Mouse (Mus musculus) testis, postnatal 10 days (tissue): ENCODE results near the gene Tcl1b1.
"Not testable (repeated sequence)": the region's sequence is repeated elsewhere in the genome, so short reads cannot be mapped to it uniquely, and the experiment has no call there.

Source experiments
- DNase-seq: peaks from one replicate; pipeline ENCODE4 v3.0.0; 2021; ENCODE audit warnings: low spot score

Tcl1b1 gene

DNA sequence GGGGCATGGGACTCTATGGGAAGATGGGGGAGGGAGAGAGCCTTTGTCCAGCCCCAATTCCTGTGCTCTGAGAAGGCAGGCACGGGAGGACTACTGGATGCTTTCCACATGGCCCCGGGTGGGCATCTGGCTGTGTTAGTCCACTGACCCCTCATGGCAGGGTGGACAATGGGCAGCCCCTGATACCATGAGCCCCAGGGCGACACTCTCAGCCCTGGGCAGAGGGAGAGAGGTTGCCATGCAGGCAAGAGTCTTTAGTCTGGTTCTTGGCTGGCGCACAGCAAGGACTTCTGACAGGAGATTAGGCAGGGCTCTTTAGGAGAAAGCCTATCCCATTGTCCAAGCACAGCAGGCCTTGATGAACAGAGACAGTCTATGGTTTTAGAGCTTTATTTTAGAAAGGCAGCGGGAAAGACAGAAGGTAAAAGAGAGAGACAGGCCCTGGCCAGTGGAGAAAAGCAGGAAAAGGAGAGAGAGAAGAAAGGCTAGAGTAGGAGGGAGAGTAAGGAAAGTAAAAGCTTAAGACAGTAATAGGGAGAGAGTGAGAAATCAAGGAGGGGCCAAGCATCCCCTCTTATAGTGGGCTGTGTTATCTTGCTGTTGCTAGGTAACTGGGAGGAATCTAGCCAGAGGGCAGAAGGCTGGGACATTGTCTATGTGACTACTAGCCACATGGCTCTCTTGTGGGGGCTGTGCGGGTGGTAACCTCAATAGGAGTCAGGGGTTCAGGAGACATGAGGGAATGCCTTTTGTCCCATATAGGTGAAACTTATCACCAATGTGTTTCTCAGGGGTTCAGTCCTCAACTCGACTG lies 40.4 kb downstream of the Tcl1b1 start:
- DNase-seq: not testable (repeated sequence)

DNA sequence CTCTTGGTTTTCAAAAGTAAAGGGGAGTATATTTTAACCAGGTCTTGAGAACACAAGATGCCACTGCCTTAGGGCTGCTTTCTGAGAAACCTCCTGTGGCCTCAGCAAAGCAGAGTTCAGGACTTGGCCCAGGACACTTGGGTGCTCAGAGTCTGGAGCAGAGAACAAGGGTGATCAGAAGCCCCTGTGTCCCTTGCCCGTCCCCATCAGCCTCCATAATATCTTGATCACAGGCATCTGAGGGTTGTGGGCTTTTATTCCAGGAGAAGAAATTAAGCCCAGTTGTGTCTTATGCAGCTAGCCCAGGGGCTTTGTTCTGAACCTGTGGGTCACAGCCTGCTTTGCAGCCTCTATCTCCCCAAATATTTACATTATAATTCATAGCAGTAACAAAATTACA lies 42.2 kb downstream of the Tcl1b1 start, which contains the start of gene Tcl1b4:
TSS of gene Tcl1b4 (plus strand) at position 301 of the 400 bp plus-strand sequence.
- DNase-seq: not testable (repeated sequence)

DNA sequence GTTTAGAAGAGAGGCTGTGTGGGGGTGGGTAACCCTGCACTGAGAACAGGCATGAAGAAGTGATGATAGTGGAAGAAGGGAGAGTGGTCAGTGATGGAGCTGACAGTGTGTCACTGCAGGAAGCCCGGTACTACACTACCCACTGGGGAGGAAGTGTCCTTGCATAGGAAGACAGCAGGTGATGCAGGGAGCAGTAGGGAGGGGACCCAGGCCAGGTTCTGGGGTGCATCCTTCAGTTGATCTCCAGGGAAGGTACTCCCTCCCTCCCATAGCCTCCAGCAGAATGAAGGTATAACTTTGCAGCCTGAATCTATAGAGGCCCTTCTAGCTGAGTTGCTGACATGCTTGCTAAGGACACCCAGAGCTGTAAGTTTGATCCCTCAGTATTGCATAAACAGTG lies 47.6 kb downstream of the Tcl1b1 start:
- no peak for DNase-seq

DNA sequence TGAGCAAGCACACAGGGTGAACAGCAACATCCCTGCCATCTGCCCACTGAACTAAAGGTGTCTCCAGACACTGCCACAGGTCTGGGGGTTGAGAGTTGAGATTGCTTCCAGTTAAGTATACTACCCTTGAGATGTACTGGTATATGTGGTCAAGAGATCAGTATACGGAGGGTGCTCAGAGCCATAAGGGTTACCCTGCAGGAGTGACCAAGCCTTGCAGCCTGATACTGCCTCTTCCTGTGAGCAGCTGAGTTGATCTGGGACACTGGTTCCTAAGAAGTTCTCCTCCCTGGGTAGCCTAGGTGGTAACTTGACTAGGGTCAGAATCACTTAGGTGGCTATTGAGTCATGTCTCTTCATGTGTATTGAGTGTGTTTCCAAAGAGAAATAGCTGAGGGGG lies 49.0 kb downstream of the Tcl1b1 start:
- DNase-seq: no peak

DNA sequence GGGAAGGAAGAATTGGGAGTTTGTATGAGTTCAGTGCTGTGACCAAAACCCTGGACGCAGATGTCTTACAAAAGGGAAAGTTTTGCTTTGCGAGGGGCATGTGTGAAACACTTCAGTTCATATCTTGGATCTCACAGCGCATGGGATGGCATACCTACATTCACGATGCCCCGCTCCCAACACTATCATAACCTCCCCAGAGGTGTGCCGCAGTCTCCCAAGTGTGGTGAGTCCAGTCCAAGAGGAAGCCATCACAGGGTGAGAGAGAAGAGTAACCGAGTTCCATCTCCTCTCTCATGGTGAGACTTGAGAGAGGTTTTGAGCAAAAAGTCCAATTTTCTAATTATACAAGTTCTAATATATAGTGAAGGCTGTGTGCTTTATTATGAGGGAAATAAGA lies 49.7 kb downstream of the Tcl1b1 start:
- no peak for DNase-seq
